Mouse (Mus musculus) hindbrain, embryonic 11.5 days (tissue): ENCODE results near the gene Fgl2. TPM values are rescaled to one million over a fixed set of nuclear protein-coding genes. Genes with fewer than 3 reads are reported as not detected.

ENCODE experiments used
- ATAC-seq: fragments of 200-750 bp; cut with Nextera tagmentation; 2 replicates; pipeline ENCODE4 v1.8.0; 2017; ENCODE audit warnings: mild to moderate bottlenecking, moderate TSS enrichment, moderate library complexity; ENCODE audit not compliant: low FRiP score
- DNase-seq: peaks from one replicate; pipeline ENCODE4 v3.0.0-alpha.2; 2015; ENCODE audit warnings: low spot score
- H3K27ac ChIP-seq: fragments of 300-500 bp; sonication (generic); 2 replicates; pipeline ENCODE4 v1.5.1; 2014; ENCODE audit warnings: mild to moderate bottlenecking, low read depth, low read length
- H3K27me3 ChIP-seq: fragments of 300-500 bp; sonication (generic); 2 replicates; pipeline ENCODE4 v1.6.1; 2014; ENCODE audit warnings: mild to moderate bottlenecking, low read length, moderate library complexity, mixed read lengths; ENCODE audit not compliant: control insufficient read depth, insufficient read depth
- H3K36me3 ChIP-seq: fragments of 300-500 bp; sonication (generic); 2 replicates; pipeline ENCODE4 v1.6.1; 2014; ENCODE audit warnings: mild to moderate bottlenecking, low read length, moderate library complexity, mixed read lengths; ENCODE audit not compliant: control insufficient read depth, insufficient read depth
- H3K4me1 ChIP-seq: fragments of 300-500 bp; sonication (generic); replicated peaks from 2 replicates; pipeline ENCODE4 v1.6.1; 2014; ENCODE audit warnings: low read length, mixed read lengths; ENCODE audit not compliant: control insufficient read depth, insufficient read depth
- H3K4me2 ChIP-seq: fragments of 300-500 bp; sonication (generic); replicated peaks from 2 replicates; pipeline ENCODE4 v1.6.1; 2014; ENCODE audit warnings: mild to moderate bottlenecking, low read depth, low read length
- H3K4me3 ChIP-seq: fragments of 300-500 bp; sonication (generic); 2 replicates; pipeline ENCODE4 v1.5.1; 2014; ENCODE audit warnings: low read depth, low read length
- H3K9ac ChIP-seq: fragments of 300-500 bp; sonication (generic); 2 replicates; pipeline ENCODE4 v1.6.1; 2014; ENCODE audit warnings: low read depth, low read length
- H3K9me3 ChIP-seq: fragments of 300-500 bp; sonication (generic); 2 replicates; pipeline ENCODE4 v1.6.1; 2016; ENCODE audit warnings: low read length; ENCODE audit not compliant: control insufficient read depth
- WGBS: fragments of 180-500 bp; shearing (Covaris S2); extraction: QIAGEN DNeasy Blood & Tissue Kit; methylation state at CpG from one replicate; pipeline ENCODE4 v1.1.7; 2014; 5-methylcytosine and 5-hydroxymethylcytosine counted together
- polyA plus RNA-seq: library from polyadenylated mRNA; unstranded; fragments of >200 nt; fragmentation: Nextera tagmentation; extraction: Ambion mirVana; gene quantifications from 2 replicates; pipeline ENCODE4 v1.2.1, GENCODE M21; 2014

Fgl2 gene
- polyA plus RNA-seq, 1 experiment from 2014 or later = 4.0 TPM

DNA sequence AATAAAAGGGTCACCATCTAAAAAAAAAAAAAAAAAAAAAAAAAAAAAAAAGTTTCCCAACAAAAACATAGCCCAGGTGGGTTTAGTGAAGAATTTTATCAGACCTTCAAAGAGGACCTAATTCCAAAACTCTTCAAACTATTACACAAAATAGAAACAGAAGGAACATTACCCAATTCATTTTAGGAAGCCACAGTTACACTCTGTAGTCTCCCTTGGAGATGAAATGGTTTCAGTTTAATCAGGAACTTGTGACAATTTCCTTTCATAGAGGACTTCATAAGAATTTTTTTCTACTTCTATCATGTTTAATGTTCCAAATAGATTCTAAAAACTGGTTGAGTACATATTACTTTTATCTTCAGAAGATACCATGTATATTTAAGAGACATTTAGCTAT lies 20.8 kb upstream of the Fgl2 start:
- DNase-seq = no peak
- H3K9ac ChIP-seq = no peak overlapping the region
- no peak overlapping the region for H3K27ac ChIP-seq
- no peaks in the 10 kb centered on the region for H3K36me3 ChIP-seq
- no peak overlapping the region for H3K4me3 ChIP-seq
- ATAC-seq = no peak
- H3K4me1 ChIP-seq = no peaks in the 10 kb centered on the region
- no peak overlapping the region for H3K4me2 ChIP-seq
- no peaks in the 10 kb centered on the region for H3K27me3 ChIP-seq
- H3K9me3 ChIP-seq = no peaks in the 10 kb centered on the region

DNA sequence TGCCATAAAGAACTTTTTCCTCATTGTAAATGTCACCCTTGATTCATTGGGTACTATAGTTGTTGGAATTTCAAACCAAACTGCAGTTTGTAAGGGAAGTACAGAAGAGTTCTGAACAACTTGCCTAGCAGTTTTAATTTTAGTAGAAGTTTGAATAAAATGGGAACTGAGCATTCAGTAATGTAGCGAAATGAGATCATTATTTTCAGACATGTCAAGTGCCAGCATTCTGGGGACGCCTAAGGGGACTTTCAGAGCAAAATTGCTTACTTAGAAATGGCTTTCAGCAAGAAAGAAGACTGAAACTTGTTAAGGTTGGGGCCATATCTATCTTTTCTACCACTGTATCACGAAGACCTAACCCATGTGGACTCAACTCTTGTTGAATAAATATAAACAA lies 13.8 kb upstream of the Fgl2 start:
- Histone ChIP-seq H3K9me3 (no peaks in the 10 kb centered on the region), H3K4me3 (no peak overlapping the region), H3K4me2 (no peak overlapping the region), H3K27ac (no peak overlapping the region), H3K9ac (no peak overlapping the region), H3K27me3 (no peaks in the 10 kb centered on the region), H3K4me1 (no peaks in the 10 kb centered on the region), H3K36me3 (no peaks in the 10 kb centered on the region)
- ATAC-seq = no peak
- DNase-seq = no peak
- WGBS = 79% methylated on average over 3 of the region's 3 CpGs

DNA sequence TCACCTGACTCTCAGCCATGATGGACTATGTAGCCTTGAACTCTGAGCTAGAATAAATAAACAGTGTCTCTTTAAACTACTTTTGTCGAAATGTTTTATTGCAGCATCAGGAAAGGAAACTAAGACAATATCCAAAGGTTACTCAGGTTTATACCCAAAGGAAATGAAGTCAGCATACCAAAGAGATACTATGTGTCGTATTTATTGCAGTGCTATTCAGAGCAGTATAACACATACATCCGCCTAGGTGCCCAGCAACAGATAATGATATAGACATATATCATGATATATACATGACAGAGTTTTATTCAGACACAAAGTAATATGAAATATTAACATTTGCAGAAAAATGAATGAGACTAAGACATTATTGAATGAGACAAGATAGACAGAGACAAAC lies 9.1 kb upstream of the Fgl2 start:
- no peak overlapping the region for H3K27ac ChIP-seq
- 87% methylated on average over 3 of the region's 3 CpGs for WGBS
- no peak for ATAC-seq

DNA sequence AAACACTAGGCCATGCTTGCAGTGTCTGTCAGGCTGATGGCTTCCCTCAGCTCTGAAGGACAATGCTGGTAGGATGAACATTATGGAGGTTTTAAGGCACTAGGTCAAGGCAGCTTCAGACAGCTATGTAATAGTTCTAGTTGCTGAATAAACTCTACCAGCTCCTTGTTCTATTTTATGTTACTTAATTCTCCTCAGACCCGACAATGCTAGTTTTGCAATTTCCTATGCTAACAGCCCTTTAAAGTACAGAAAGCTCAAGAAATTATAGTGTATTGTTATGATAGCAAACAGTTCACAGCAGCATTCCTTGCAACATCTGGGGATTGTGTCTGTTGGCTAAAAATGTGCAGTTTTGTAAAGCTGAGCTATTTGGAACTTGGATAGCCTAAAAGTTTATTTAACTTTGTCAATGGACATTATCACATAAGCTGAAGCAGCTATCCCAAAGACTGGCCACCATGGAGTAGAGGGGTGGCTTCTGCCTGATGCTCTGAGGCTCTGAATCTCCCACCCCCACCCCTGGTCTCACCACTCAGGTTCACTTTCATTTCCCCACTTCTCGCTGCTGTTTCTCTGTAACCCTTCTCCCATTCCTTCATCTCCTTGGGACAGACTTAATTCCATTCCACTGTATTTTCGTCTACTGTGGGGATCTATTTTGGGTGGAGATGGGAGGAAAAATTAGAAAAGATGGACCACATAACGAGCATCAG lies 5.9 kb upstream of the Fgl2 start:
- DNase-seq (no peak), ATAC-seq (no peak)
- Histone ChIP-seq H3K9ac (no peak overlapping the region), H3K36me3 (no peaks in the 10 kb centered on the region), H3K4me2 (no peak overlapping the region), H3K4me1 (no peaks in the 10 kb centered on the region), H3K9me3 (no peaks in the 10 kb centered on the region), H3K27me3 (no peaks in the 10 kb centered on the region), H3K4me3 (no peak overlapping the region), H3K27ac (no peak overlapping the region)
- WGBS = 69% methylated on average over 4 of the region's 4 CpGs

More for the DNA sequence above, 9.1 kb upstream of the Fgl2 start:
- DNase-seq = no peak
- Histone ChIP-seq H3K36me3 (no peaks in the 10 kb centered on the region), H3K4me1 (no peaks in the 10 kb centered on the region), H3K9ac (no peak overlapping the region), H3K27me3 (no peaks in the 10 kb centered on the region), H3K9me3 (no peaks in the 10 kb centered on the region), H3K4me3 (no peak overlapping the region), H3K4me2 (no peak overlapping the region)

DNA sequence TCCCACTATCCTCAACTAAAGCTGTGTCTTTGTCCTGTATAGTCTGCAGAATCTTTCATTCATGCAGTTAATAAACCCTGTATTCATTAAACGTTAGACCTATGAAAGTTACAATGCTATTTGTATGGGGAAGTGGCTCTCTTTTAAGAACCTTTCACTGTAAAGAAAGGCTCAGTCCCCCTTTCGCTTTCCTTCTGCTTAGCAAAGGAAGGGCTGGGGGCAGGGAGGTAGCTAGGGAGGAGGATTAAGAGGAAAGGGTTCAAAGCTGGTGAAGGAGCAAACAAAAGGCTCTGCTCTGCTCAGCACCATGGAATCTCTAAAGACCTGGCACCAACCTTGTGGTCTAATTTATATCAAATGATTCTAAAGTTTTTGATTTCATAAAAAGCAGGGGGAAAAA lies 4.9 kb upstream of the Fgl2 start:
- no peak overlapping the region for H3K9ac ChIP-seq
- no peaks in the 10 kb centered on the region for H3K4me1 ChIP-seq
- no peaks in the 10 kb centered on the region for H3K27me3 ChIP-seq
- H3K9me3 ChIP-seq = no peaks in the 10 kb centered on the region
- 29% methylated on average over 2 of the region's 2 CpGs for WGBS
- no peak overlapping the region for H3K27ac ChIP-seq
- no peaks in the 10 kb centered on the region for H3K36me3 ChIP-seq
- no peak overlapping the region for H3K4me3 ChIP-seq
- no peak for ATAC-seq
- H3K4me2 ChIP-seq = no peak overlapping the region
- DNase-seq = no peak

DNA sequence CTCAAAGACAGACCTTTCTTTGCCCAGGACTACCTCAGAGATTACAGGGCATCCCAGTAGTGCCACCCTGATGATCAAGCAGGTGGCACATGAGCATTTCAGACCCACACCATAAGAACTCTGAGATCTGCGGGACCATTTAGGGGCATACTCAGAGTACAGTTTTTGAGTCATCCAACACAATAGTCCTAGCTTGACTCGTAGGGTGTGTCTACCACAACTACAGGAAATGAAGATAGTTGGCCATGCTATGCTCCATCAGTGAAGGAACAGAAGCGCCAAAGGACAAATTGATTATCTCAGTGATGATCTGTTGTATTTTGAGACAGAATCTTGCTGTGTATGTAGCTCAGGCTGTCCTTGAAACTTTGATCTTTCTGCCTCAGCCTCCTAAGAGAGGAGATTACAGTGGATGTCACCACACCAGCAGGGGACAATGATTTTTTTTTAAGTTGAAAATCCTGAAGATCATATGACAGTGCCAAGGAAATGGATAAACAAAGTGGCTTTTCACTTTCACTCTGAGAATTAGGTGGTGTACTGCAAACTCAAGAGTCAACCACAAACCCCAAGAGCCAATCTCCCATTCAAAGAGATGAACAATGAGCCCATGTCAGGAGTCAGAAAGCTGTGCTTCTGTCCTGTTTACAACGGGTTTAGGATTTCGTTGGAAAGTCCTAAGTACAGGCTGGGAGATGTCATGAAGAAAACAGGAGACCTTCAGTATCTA lies 2.1 kb upstream of the Fgl2 start:
- Histone ChIP-seq H3K9ac (no peak overlapping the region), H3K9me3 (no peaks in the 10 kb centered on the region), H3K27me3 (no peaks in the 10 kb centered on the region), H3K36me3 (no peaks in the 10 kb centered on the region), H3K4me1 (peaks cover 4% of the 10 kb centered on the region; the same call in 1 of the 2 replicates), H3K4me3 (no peak overlapping the region), H3K4me2 (no peak overlapping the region), H3K27ac (no peak overlapping the region)
- ATAC-seq (no peak), DNase-seq (no peak)
- 90% methylated on average over 5 of the region's 5 CpGs for WGBS

DNA sequence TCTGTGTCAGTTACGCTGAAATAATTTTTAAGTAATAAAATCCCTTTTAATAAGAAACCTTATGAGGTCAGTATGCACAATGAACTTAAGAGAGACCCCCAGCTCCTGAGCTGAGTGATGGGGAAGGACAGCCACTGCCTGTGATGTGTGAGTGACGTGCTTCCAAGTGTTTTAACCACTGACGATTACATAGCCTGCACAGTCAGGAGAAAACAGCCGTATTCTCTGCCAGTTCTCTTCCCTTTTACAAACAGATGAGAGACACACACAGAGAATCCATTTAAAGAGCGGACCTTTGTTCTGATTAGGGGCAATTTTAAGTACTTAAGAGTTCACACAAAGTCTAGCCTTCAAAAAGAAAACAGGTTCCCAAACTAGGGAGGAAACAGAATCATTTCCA lies 522 bp upstream of the Fgl2 start:
- Histone ChIP-seq H3K4me3 (peak overlapping the region; percentile 47; the same call in 1 of the 2 replicates), H3K27me3 (no peaks in the 10 kb centered on the region), H3K36me3 (no peaks in the 10 kb centered on the region), H3K9me3 (no peaks in the 10 kb centered on the region), H3K4me1 (peaks cover 4% of the 10 kb centered on the region; the same call in 1 of the 2 replicates), H3K9ac (peak overlapping the region; percentile 71; the same call in 1 of the 2 replicates), H3K27ac (no peak overlapping the region), H3K4me2 (peak overlapping the region; percentile 95)
- WGBS = 43% methylated on average over 5 of the region's 5 CpGs
- peak; percentile 55; the same call in 1 of the 2 replicates for ATAC-seq
- no peak for DNase-seq

DNA sequence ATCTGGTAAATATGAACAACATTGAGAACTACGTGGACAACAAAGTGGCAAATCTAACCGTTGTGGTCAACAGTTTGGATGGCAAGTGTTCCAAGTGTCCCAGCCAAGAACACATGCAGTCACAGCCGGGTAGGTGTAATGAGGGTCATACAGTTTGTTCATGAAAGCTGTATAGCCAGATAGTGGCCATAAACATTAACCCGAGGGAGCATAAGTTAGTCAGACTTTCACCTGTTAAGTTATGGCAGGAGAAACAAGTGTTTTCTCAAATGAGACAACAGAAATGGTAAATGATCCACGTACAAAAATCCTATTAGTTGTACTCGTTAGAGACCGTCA lies 707 bp downstream of the Fgl2 start:
- no peak overlapping the region for H3K9ac ChIP-seq
- peak overlapping the region; percentile 47 for H3K4me3 ChIP-seq
- H3K9me3 ChIP-seq = no peaks in the 10 kb centered on the region
- peaks cover 4% of the 10 kb centered on the region; the same call in 1 of the 2 replicates for H3K4me1 ChIP-seq
- ATAC-seq (peak; percentile 37; the same call in 1 of the 2 replicates), DNase-seq (no peak)
- no peak overlapping the region for H3K27ac ChIP-seq
- WGBS = 74% methylated on average over 7 of the region's 7 CpGs
- H3K27me3 ChIP-seq = no peaks in the 10 kb centered on the region
- no peaks in the 10 kb centered on the region for H3K36me3 ChIP-seq
- H3K4me2 ChIP-seq = peak overlapping the region; percentile 95

DNA sequence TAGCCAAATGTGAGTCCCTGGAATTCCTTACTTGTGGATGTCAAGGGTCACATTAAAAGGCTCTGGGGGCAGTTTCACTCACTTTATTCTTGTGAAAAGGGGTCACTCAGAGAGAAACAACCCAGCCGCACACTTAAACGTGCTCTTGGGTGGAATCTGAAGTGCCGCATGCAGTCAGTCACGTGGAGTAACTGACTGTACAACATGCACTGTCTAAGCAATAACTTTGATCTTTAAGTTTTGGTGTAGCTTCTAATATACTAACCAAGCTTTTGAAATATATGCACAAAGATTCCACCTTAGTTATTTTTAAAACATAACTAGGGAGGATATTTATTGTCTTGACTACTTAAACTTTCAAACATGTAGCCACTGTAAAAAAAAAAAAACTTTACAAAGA lies 4.5 kb downstream of the Fgl2 start:
- ATAC-seq = no peak
- WGBS = 77% methylated on average over 4 of the region's 4 CpGs
- Histone ChIP-seq H3K36me3 (no peaks in the 10 kb centered on the region), H3K4me2 (no peak overlapping the region), H3K9me3 (no peaks in the 10 kb centered on the region), H3K4me3 (no peak overlapping the region), H3K27ac (no peak overlapping the region), H3K4me1 (peaks cover 4% of the 10 kb centered on the region; the same call in 1 of the 2 replicates), H3K27me3 (no peaks in the 10 kb centered on the region), H3K9ac (no peak overlapping the region)
- DNase-seq = no peak
